Mouse (Mus musculus): ENCODE data around the gene Trim25.
"Not testable (repeated sequence)": the region's sequence is repeated elsewhere in the genome, so short reads cannot be mapped to it uniquely, and the experiment has no call there.

- TF ChIP-seq POLR2A, CTCF (IDR thresholded peaks at IDR 0.05; ENCODE audit: extremely low read depth, insufficient read depth, low read length): not testable (repeated sequence)
Observed at GRCm38 (mm10) chr11:89045501-89045900, 46.3 kb downstream of the Trim25 start.
